Mouse (Mus musculus) cerebellum, postnatal 14 days (tissue): Measurements from ENCODE around the gene Muc13.

Source experiments
- DNase-seq, 2 experiments: peaks; one replicate each; pipeline ENCODE4 v3.0.0; 2021; ENCODE audit warnings: mixed read lengths in 2 of 2

Gene Muc13

DNA sequence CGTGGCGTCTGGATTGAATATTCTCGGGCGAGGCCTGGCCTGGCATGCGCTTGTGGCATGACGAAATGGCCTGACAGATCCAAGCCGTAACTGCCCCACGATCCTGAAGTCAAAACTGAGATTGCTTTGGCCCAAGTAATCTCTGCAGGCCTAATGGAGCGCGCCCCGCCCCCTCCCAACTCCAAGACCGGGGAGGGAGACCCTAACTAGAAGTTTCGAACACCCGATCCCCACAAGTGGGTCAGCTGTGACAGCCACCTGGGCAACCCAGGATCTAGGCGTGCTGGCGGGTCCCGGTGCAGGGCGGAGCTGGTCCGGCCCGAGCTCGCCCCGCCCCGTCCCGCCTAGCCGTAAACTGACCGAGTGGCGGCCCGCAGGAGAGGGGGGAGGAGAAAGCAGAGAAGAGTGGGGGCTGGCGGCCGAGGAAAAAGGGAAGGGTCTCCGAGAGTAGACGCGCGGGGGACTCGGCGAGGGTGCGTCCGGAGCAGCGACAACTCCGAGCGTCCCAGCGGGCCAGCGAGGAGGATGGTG, 35.5 kb downstream of the Muc13 start, which contains the start of gene Itgb5:
Gene Itgb5, plus strand, starts transcription at position 365 of the 531 bp plus-strand sequence.
- DNase-seq = peak; percentile 53 to 65

DNA sequence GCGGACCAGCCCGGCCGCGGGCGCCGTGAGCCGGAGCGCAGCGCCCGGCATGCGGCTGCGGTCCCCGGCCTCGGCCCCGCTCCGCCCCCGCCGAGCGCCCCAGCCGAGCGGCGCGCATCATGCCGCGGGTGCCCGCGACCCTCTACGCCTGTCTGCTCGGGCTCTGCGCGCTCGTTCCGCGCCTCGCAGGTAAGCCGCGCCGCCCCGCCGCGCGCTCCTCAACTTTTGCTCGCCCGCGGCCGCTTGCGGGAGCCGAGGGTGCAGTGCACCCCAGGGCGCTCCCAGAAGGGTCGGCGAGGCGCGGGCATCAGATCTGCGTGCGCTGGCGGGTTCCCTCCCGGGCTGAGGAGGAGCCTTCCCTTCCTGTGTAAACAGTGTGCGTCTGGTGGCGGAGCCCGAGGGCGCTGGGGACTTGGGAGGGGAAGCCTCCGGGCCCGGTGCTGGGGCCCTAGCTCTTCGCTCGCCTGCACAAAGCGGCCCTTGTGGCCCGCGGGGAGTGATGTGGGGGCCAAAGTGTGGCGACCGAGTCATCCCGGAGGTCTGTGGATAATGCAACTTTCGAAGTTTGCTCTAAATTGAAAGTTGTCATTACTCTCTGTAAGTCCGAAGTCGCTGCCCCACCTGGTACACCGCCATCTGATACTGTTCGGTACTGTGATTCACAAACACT, 36.1 kb downstream of the Muc13 start:
- DNase-seq = peak; percentile 29 to 44

DNA sequence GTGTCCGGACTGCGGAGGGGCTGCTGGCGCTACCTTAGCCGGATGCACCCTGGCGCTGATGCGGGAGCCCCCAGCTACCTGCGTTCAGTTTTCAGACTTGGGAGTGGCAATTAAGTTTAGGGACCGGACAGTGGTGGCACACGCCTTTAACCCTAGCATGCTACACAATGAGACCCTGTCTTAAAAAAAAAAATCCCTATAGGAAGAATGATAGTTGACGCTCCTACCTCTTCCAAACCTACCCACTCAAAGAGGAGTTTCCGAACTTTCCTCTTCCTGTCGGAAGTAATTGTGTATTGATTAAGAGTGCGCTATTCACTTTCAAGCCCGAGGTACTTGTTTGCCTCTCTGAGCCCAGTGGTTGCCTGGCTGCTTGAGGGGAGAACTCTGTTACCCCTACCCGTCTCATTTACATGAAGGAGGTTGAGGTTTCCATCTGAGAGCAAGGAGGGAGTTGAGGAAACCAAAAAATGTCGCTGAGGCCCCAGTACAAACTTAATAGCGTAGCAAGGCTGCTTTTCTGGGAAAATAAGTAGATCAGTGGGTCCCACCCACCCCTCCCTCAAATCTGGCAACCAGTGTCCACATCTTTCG, 36.8 kb downstream of the Muc13 start:
- DNase-seq = no peak

DNA sequence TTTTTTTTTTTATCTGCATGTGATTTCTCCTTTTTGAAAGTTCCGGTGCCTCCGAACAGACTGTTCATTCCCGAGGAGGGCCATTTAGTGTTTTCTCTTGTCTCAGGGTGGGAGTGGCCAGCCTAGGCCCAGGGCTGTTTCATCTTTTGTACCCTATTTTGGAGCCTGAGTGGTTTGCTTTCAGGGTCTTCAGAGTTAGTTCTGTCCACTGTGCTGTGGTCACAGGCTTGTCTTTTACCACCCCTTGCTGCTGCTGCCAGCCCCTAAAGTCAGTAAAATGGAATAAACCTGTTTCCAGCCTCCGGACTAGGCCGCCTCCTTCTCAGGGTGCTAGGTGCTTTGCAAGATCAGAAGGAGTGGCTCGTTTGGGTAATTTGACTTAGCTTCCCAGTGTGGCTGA, 38.2 kb downstream of the Muc13 start:
- DNase-seq = no peak

DNA sequence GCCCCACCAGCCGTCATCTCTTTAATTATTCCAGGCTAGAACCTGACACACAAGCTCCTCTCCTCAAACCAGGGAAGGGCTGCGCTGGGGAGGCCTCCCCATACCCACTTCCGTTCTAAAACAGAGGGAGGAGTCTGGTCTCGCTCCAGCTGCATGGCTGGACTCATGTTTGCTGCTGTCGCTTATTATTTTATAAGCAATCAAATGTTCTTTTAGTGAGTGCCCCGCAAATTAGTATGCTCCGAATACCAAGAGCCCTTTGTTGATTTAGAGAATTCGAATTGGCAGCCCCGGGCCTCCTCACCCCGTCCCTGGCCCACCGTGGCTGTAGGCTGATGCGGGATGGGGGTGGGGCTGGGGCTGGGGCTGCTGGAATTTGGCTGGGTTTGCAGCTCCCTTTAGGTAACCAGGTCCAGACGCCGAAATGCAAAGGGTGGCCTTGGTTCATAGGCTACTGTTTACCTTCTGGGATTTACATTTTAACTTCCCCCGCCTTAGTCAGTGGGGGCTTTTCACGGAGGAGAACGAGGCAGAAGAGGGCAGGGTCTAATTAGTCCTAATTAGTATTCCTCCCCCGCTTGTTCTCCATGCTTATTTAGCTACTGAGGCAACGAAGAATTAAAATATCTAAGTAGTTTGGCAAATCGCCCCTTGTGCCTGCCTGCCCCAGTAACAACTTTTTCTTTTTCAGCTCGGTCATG, 39.0 kb downstream of the Muc13 start:
- DNase-seq = no peak

DNA sequence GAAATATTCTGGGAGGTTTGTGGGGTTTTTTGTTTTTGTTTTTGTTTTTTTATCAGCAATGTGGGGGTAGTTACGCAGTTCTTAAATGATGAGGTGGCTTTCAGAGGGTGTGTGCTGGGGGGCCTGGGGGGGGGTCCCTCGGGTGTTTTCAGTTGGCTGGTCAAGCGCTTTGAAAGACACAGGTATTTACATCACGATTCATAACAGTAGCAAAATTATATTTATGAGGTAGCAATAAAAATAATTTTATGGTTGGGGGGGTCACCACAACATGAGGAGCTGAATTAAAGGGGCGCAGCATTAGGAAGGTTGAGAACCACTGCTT, 39.6 kb downstream of the Muc13 start:
- no peak for DNase-seq

DNA sequence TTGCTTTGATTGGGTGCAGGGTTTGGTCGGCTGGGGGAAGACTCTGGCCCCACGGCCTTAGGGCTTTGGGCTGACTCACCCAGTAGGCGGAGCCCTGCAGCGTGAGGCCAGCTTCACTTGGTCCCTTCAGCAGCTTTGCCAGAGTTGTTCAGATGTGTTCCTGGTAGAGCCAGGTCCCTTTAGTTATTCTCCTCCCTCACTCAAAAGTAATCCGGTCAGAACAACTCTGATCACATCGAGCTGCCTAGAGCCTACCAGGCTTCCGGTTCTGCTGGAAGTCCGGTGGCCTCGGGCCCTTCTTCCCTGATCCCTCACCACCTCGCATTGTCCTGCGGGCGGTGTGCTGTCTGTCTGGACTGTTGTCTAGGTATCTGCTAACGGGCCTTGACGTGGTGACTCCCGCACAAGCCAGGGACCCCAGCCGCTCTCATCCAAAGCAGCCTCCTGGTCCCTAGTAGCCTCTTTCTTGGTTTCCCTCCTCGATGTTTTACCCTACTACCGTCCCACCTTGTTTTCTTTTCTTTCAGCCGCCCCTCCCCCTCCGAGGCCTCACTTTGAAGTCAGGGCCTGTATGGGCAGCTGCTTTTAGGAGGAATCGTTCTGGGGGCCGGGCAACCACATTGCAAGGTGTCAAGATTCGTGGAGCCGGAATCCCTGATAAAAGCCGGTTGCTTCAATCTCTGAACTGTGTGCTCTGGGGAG, 40.1 kb downstream of the Muc13 start:
- no peak for DNase-seq

DNA sequence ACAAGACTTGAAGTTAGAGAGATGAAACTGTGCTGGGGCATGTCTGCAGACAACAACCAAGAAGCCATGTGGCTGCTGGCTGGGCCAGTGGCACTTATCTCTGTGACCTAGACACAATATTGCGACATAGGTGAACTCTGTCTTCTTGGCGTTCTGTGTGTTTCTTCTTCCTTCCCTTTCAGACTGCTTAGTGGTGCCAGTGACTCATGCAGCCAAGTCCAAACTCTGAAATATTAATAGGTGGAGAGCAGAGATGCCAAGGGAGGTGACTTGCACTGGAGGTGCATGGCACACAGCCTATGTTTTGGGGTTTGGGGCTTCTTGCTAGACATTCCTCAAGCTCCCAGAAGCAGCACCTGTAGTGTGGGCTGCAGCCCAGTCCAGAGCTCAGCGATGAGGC, 42.8 kb downstream of the Muc13 start:
- no peak for DNase-seq

DNA sequence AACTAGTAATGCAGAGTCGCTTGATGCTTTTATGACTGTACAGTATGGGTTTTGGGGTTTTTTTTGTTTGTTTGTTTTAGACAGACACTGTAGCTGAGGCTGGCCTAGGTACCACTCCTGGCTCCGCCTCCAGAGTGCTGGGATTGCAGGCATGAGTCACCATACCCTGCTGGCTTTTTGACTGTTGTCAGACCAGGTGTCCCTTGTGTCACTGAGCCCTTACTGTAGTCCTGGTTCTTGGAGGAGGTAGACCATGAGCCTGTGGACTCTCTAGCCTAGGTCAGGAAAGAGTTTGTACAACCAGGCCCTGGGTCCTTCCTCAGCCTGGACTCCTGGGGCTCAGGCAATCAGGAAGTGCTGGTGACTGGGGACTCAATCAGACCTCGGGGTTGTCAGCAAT, 43.4 kb downstream of the Muc13 start:
- DNase-seq = no peak

DNA sequence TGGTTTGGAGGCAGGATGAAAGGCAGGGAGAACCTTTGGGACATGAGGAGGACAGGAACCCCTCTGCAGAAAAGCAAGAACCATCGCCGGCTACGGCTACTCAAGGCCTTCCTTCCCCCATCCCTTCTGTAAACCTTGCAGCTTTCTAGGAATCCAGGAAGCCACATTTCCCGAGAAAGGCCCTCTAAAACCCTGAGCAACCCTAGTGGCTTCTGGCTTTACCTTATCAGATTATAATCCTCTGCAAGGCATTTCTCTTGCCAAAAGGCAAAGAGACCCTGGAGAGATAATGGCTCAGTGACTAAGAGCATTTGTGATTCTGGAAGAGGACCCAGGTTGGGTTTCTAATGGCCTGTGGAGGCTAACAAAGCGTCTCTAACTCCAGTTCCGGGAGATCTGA, 46.8 kb downstream of the Muc13 start:
- DNase-seq = no peak

DNA sequence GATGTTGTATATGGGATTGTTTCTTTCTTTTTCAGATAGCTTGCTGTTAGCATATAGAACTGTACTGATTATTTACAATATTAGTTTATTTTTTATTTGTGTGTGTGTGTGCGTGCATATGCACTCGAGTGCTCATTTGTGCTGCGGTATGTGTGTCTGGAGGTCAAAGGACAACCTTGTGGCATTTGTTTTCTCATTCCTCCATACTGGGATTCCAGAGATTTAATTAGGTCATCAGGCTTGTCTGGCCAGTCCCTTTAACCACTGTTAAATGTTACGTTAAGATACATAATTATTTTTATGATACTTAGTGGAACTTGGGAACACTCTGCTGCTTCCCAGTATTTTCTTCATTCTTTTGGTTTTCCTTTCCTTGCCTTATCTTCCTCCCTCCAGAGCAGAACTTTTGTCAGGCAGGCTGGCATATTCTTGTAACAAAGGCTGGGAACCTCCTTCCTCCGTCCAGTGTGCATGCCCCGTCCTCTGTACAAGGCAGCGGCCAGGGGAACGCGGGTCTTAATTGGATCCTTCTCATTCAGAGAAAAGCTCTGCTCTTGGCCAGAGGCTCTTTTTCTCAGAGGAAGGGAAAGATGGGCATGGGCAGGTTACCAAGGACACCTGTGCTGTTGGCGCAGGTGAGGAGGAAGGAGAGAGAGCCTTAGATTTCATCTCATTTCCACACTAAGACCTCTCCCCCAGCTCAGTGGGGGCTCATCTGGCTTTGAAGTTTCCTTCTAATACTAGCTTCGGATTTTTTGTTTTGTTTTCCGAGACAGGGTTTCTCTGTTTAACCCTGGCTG, 48.4 kb downstream of the Muc13 start:
- peak; percentile 61 to 63 for DNase-seq

DNA sequence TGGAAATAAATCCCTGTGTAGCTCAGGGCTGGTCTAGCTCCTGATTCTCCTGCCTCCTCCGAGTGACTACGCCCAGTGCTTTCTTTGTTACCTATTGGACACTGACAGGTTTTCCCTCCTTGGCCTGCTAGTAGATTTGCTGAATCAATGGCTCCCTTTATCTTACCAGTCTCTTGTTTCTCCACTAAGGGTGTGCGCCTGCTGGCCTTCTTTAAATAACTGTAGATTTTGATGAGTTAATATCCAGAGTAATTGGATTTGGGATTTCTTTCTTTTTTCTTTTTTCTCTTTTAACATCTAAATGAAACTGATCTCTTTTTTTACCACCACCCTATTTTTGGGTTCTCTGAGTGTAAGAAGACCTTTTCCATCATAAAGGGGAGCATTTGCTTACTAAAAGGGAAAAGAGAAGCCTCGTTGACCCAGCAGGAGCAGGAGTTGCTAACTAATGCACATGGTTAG, 50.3 kb downstream of the Muc13 start:
- no peak for DNase-seq

DNA sequence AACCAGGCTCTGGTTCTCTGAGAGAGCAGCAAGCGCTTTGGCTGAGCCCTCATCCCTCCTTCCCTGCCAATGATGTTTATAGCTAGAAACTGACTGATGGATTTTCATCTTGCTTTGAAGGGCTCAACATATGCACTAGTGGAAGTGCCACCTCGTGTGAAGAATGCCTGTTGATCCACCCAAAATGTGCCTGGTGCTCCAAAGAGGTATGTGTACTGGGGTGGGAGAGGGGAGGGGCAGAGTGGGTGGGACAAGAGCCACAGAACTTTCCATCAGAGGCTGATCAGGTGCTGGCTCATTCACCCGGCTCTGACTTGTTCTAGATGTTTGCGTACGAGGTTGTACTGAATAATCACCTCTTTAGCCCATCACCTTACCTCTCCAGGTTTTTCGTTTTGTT, 51.0 kb downstream of the Muc13 start:
- no peak for DNase-seq

DNA sequence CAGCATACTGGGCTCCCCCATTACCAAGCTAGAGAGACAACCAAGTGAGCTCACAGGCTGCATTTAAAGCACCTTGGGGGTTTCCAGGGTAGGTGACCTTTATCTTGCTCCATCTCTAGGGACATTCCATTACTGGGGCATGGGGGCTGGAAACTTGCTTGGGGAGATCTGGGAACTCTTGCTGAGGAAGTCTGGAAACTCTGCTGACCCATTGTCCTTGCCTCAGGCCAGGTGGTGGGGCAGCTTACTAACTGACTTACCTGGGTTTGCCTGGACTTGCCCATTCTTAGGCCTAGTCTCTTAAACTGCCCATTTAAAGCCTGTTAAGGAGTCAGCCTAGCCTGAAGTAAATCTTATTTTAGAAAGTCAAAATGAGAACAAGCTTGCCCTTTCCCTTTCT, 59.4 kb downstream of the Muc13 start:
- no peak for DNase-seq

DNA sequence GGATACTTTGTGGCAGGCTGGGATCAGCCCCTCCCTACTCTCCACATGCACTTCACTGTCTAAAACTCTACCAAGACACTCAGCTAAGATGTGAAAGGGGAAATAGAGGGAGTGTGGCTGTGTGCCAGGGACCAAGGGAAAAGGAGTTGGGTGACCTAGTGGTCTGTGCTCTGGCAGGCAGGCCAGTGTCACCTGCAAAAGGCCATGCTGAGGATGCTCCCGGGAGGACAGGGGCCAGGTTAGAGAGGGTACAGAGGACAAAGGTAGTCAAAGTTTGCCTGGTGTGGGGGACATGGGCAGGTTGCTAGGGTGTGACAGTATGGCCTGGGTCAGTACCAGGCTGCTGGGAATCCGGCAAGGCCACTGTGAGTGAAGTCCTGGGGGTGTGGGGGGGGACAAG, 64.9 kb downstream of the Muc13 start:
- DNase-seq = peak in 1 of 2 experiments; percentile 38

DNA sequence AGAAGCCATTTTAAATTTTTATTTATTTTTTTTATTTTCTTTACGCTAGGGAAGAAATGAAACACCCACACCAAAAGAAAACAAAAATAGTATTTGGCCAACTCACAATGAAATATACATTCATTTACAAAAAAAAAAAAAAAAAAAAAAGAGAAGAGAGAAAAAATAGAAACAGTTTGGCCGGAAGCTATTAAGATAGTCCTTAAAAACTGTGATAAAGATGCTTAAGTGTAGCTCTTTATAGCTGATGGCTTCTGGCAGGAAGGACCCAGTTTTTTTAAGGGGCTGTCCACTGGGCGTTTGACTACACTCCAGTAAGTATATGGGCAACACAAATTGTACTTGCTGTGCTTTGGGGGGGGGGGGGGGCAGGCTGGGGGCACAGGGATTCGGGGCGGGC, 65.5 kb downstream of the Muc13 start:
- DNase-seq = no peak

DNA sequence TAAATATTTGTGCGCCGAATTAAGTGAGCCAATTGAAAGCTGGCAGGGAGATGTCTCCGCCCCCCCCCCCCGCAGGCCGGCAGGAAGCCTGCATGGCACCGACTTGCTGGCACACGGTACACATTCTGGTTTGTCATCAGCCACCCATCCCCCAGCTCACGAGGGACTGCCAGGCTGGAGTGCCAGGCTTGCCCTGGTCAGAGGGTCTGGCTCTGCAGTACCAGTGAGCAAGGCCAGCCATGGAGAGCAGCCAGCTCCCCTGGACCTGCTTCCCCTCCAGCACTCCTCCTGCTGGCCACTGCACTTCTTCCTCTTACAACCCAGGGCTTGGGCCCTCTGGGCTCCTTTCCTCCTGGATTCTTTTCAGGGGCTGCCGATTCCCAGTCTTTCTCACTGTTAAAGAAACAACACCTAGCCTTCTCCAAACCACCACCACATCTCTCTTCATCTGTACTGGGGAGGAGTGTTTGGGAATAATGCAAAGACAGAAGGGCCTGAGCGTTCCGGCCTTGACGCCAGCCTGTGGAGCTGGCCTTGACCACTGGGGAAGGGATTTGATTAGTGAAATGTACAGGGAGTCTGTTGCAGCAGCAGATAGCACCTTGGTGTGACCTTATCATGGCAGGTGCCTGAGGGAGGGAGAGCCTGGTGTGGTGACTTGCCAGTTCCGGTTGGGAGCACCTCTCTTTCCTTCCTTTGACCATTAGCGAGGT, 66.3 kb downstream of the Muc13 start:
- peak; percentile 96 to 97 for DNase-seq

DNA sequence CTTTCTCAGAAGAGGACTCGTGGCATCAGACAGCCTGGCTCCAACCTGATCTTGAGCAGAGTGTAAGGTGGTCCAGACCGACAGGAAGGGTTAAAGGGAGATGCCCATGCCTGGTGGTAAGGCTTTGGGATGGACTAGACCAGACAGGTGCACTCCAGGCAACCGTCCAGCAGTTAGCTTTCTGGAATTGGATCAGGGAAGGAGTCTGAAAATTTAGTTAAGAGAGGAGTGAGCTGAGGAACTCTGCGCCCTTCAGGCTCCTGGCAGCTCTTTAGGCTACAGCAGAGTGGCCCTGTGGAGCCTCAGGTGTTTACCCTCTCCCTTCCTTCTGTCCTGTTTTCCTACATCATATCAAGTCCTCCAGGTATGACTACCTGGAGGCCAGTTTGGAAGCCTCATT, 68.6 kb downstream of the Muc13 start:
- peak; percentile 55 to 65 for DNase-seq

DNA sequence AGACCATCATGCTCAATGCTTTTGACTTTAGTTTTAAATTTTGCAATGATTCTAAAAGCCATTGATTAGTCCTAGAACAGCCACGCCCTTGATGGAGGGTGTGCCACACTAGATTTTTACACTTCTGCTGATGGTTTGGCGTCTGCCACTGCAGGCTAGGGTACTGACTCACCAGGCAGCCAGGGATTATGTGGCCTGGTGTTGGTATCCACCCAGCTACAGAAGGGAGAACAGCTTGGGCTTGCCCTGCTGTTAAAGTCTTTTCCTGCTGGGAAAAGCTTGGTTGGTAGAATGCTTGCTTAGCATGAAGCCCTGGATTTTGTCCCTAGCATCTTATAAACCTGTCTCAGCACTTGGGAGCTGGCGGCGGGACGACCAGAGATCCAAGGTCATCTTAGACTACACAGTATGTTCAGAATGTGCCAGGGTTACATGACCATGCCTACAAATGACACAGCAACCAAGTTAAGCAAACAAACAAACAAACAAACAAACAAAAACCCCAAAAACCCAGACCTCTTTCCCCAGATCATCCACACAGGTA, 69.4 kb downstream of the Muc13 start:
- peak in 1 of 2 experiments; percentile 54 for DNase-seq
